8 mouse cellular contexts compared by ENCODE assay signal in the genomic region with DNA sequence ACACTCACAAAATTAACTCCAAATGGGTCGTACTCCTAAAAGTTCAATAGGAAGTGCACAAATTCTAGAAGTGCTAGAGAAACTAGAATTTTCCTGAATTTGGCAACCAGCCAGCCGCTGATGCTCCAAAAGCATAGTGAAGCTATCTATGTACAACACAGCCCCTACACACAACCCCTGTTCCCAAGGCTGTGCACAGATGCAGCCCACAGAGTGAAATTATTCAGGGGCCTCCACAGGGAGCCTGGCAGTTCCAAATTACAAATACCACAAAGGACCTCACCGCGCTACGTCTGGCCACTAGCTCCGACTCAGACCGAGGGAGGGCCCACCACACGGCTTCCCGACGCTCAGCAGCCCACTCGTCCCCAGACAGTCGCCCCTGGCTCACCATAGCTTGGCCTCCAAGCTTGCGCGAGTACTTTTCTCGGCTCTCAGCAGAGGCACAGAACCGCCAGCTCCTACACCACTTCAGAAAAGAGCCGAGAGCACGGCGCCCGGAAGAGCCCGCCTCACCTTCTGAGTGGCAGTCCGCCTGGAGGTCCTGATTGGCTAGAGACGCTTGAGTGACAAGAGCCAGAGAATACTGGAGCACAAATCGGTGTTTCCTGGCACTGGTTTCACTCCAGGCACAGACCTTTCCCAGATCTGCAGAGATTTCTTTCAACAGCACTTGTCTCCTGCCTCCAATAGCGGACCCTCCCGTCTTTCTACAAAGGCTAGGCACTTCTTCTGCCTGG. TPM values are rescaled to one million over a fixed set of nuclear protein-coding genes. Genes with fewer than 3 reads are reported as not detected.
DNase-seq lines count a peak whose midpoint lies in the region; ATAC-seq and TF ChIP-seq lines count a peak whose summit lies in the region.

No protein-coding gene starts in this region.

- peaks cover 3% of the 10 kb centered on the region; the same call in 1 of the 2 replicates for H3K4me1 ChIP-seq in cerebellum, adult 2 months (ENCODE audit: control insufficient read depth, insufficient read depth, low read length)
- H3K4me1 ChIP-seq in lung, embryonic 14.5 days (ENCODE audit: insufficient read depth), result no peaks in the 10 kb centered on the region

- no peak for TF ChIP-seq CTCF in cerebellum, adult 2 months (IDR thresholded peaks at IDR 0.05; ENCODE audit: borderline replicate concordance, insufficient read depth, low read depth, low read length)
- TF ChIP-seq CTCF in lung, embryonic 14.5 days (IDR thresholded peaks at IDR 0.05; ENCODE audit: low read depth), result no peak

- H3K36me3 ChIP-seq in lung, embryonic 14.5 days (ENCODE audit: insufficient read depth), result no peaks in the 10 kb centered on the region

- H3K4me3 ChIP-seq in cerebellum, adult 2 months (replicated peaks; ENCODE audit: insufficient read depth, low read depth, low read length), result peak overlapping the region; percentile 79
- H3K4me3 ChIP-seq in lung, embryonic 14.5 days (ENCODE audit: low read depth, low read length), result peak overlapping the region; percentile 70

- H3K9me3 ChIP-seq in lung, embryonic 14.5 days (ENCODE audit: low read depth, low read length), result peaks cover 7% of the 10 kb centered on the region; the same call in 1 of the 2 replicates

- H3K27me3 ChIP-seq in cerebellum, adult 2 months (ENCODE audit: control insufficient read depth, insufficient read depth, low read length), result no peaks in the 10 kb centered on the region
- no peaks in the 10 kb centered on the region for H3K27me3 ChIP-seq in lung, embryonic 14.5 days (ENCODE audit: insufficient read depth, low read length)

- peak overlapping the region; percentile 61 for H3K4me2 ChIP-seq in lung, embryonic 14.5 days

- DNase-seq in MN1 (ENCODE audit: low spot score), result peak; percentile 97
- DNase-seq in cerebellum, adult 2 months, result peak; percentile 92 to 96
- DNase-seq in layer of hippocampus, adult 8-10 months (ENCODE audit: low spot score in 2 of 2), result peak; percentile 91 to 92
- peak; percentile 97 for DNase-seq in lung, embryonic 14.5 days
- peak; percentile 90 for DNase-seq in testis, postnatal 14 days (ENCODE audit: low spot score)

- peak overlapping the region; percentile 95 for H3K27ac ChIP-seq in cerebellum, adult 2 months (ENCODE audit: insufficient read depth, low read length)
- peak overlapping the region; percentile 97 for H3K27ac ChIP-seq in lung, embryonic 14.5 days (ENCODE audit: low read depth)

- TF ChIP-seq POLR2A in cerebellum, adult 2 months (IDR thresholded peaks at IDR 0.05; ENCODE audit: borderline replicate concordance, insufficient read depth, low read length), result peak; percentile 92; the same call in 1 of the 2 replicates

- peak overlapping the region; percentile 86 for H3K9ac ChIP-seq in lung, embryonic 14.5 days

- under 1% methylated on average over 26 of the region's 26 CpGs for WGBS in cerebellum, adult 2 months
- WGBS in lung, embryonic 14.5 days, result 1% methylated on average over 26 of the region's 26 CpGs

- peak; percentile 96 for ATAC-seq in frontal cortex, adult (ENCODE audit: low TSS enrichment)
- ATAC-seq in hematopoietic stem cell, adult 5-6 weeks (replicated peaks in 1 of 2; ENCODE audit: insufficient read depth in 1 of 2, low FRiP score in 2 of 2, low TSS enrichment in 1 of 2, low read depth in 1 of 2, poor library complexity in 2 of 2, severe bottlenecking in 2 of 2), result peak; percentile 98
- peak; percentile 99 for ATAC-seq in lung, embryonic 14.5 days (ENCODE audit: insufficient read depth)
- peak; percentile 97 for ATAC-seq in neutrophil, adult 5-6 weeks (ENCODE audit: extremely low read depth, insufficient number of reproducible peaks, low FRiP score, poor library complexity, severe bottlenecking)

RNA-seq across cellular contexts. Expression of gene Gm9495, which starts 58.1 kb away (rescaled TPM):
- 0.10 TPM in 1 of 2 replicates, not detected in the other for polyA plus RNA-seq in cerebellum, adult 2 months (2012; rRNA removed)
- not detected in 2 replicates for total RNA-seq in hematopoietic stem cell, adult 5-6 weeks (2017)
- under 1 TPM in 2 of 4 experiments, not detected in 2; 0.20 TPM for total RNA-seq in layer of hippocampus, adult 8-10 months (2022)
- polyA plus RNA-seq in lung, embryonic 14.5 days (2014; fragmentation: Nextera tagmentation; extraction: Ambion mirVana), result not detected in 2 replicates
- not detected in 2 replicates for total RNA-seq in neutrophil, adult 5-6 weeks (2017)

Comparison
In these comparisons a context has a peak if more than half of its experiments do, and no peak if none do; other contexts are left out.
1. Peak in every context shown above with its lines: DNase-seq, ATAC-seq, H3K4me3 ChIP-seq and H3K27ac ChIP-seq.